Mouse (Mus musculus) brain, adult 2 months (tissue): ENCODE measurements around the gene Man2b2.

Experiments used
- DNase-seq: peaks from one replicate; pipeline ENCODE4 v3.0.0; 2011; ENCODE audit warnings: low read depth, low spot score

The Man2b2 gene

DNA sequence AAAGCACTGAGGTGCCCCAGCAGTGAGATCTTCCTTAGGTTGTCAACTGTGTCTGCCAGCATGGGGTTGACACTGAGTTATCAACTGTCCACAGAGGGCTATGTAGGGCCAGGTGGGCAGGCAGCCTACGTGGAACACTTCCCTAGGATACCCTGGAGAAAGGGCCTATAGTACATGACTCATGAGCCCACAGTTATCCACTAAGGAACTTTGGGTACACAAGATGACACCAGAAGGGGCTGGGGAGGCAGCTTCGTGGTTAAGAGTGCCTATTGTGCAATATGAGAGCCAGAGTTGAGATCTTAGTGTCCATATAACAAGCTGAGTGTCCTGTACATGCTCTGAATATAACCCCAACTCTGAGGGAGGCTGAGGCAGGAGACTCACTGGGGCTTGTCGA is 60.9 kb downstream of the Man2b2 start:
- no peak for DNase-seq

DNA sequence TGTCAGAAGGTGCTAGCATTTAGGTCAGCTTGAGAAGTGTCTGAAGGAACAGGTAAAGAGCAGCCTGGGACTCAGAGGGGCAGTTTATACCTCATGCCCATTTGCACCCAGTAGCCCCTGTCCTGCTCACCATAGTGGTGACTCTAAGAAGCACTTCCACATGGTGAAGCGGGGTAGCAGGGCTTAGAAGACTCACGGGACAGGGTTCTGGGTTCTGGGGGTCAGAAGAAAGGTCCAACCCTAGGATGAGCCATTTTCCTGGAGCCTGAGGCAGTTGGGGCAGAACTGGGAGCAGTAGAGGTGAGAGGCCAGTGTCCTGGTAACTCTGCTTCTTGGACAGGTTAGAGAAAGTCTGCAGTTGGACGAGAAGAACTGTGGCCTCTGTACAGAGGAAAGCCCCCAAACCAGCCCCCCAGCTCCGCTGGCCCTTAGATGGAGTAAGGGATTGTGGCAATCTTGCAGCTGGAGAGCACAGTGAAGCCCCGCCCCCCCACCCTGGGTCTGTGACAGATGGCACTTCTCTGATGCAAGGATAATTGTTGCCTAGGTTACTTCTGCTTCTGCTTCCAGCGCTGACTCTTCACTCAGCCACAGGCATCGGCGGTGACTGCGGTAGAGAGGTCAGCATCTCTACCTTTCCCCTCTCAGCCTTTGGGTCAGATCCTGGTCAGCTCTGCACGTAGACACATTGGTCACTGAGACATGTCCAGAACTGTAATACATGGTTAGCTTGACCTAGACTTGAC is 63.3 kb downstream of the Man2b2 start:
- peak; percentile 82 for DNase-seq

DNA sequence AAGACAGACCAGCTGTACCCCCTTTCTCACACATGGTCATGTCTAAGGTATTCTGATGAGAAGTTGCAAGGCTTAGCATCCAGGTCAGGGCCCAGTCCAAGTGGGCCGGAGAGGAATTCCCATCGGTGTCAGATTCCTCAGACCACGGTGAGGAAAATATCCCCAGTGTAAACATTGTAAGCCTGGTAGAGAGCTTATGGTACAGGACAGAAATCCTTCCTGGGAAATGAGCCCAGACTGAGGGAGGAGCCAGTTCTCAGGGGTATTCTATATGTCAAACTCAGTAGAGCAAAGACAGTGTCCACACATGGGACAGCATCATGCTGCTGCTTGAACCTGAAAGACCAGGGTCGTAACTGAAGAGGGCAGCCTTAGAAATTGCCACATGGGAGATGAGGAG is 70.6 kb downstream of the Man2b2 start:
- no peak for DNase-seq

DNA sequence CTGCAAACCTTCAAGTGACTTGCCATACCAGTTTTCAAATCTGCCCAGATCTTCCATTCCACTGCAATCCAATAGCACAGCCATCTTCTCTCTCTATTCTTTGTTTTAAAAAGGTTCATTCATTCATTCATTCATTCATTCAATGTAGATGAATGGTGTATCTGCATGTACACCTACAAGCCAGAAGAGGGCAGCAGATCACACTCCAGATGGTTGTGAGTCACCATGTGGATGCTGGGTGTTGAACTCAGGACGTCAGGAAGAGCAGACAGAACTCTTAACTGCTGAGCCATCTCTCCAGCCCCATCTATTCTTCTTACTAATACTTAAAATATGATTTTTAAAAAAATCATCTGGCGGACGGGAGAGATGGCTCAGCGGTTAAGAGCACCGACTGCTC is 73.4 kb downstream of the Man2b2 start:
- DNase-seq = peak; percentile 52
